Mouse (Mus musculus): Measurements from ENCODE around the gene Ccdc185. TPM values are rescaled to one million over a fixed set of nuclear protein-coding genes. Genes with fewer than 3 reads are reported as not detected.
A peak's percentile ranks its signal among the peaks of the same experiment; 100 is the strongest.

Gene Ccdc185
- total RNA-seq (2021), result not detected

- DNase-seq, result no peak
These were observed at the start of gene Ccdc185 for GRCm38 (mm10) chr1:182749080-182749479. Ccdc185 (minus strand) TSS chr1:182749180.

- no peak for DNase-seq
These were observed 48.1 kb upstream of the Ccdc185 start for GRCm38 (mm10) chr1:182797048-182797447.

GRCm38 (mm10) chr1:182794628-182795027 is 45.6 kb upstream of the Ccdc185 start:
- no peak for DNase-seq

- no peak for DNase-seq
These were observed 45.2 kb upstream of the Ccdc185 start for GRCm38 (mm10) chr1:182794221-182794620.

- peak; percentile 82 for DNase-seq
These were observed 43.6 kb upstream of the Ccdc185 start for GRCm38 (mm10) chr1:182792521-182793071.

DNA sequence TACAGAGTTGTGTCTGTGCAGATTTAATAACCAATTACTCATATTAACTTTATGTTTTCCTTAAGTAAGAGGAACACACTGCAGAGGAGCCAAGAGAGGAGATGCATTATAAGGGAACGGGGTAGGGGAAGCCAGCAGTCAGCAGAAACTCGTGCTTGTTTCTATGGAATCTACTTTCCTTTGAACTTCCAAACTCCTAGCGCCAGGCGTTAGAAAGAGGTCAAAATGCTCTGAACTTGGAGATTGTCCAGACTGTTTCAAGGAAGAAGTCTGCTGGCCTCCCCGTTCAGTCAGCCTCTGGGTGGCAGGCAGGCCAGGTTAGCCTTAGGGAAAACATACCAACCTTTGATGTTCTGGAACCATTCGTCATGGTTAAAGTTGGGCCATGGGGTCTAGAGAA is 39.9 kb upstream of the Ccdc185 start:
- no peak for DNase-seq

GRCm38 (mm10) chr1:182787030-182787429 is 38.0 kb upstream of the Ccdc185 start:
- no peak for DNase-seq

DNA sequence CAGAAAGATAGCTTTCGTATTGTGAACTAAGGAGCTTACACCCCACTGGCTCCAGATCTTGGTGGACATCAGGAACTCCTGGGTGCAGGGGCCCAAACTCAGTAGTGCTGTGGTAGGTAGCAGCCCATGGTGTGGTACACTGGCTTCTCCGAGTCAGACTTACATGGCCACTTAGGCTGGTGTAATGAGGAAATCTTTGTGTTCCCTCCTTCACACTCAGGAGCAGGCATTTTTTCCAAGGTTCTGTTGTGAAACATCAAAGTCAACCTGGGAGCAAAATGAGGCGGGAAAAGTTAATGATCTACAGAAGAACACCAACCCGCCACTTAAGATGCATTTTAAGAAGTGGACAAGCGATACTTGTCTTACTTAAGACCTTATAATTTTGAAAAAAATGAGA is 36.5 kb upstream of the Ccdc185 start:
- no peak for DNase-seq

- no peak for DNase-seq
These were observed 35.8 kb upstream of the Ccdc185 start for GRCm38 (mm10) chr1:182784784-182785183.

DNA sequence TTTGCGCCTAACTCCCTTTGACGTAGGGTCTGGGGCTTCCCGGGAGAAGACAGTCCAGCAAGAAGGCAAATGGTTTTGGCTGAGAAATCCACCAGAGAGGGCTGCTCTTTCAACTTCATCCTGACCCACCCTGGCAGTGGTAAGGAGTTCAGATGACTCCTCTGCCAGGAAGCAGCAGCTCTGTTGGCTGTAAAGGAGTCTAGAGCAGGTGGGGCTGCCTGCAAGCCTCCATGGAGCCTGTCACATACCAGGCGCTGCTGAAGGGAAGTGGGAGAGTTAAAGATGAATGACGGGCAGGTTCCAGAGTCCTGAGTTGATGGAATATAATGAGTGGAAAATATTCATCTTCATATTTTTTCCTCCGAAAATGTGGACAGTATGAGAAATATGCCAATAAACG is 34.8 kb upstream of the Ccdc185 start:
- no peak for DNase-seq

- no peak for DNase-seq
These were observed 30.1 kb upstream of the Ccdc185 start for GRCm38 (mm10) chr1:182779024-182779520.

DNA sequence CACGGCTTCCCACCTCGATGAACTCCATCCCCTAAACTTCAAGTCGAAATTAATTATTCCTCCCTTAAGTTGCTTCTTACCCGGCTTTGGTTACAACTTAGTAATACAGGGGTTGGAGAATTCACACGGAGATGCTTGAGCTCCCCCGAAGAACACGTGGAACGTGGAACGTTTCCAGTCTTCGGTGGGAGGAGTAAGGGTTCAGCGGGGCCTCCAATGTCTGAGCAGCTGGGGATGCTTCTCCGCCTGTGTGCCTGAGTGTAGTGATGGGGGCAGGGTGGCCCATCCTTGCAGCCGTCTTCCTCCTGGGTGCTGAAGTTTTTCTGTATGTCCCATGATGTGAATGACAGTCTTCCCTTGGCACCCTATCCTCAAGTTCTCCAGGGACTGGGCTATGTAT is 29.2 kb upstream of the Ccdc185 start:
- DNase-seq, result no peak

DNA sequence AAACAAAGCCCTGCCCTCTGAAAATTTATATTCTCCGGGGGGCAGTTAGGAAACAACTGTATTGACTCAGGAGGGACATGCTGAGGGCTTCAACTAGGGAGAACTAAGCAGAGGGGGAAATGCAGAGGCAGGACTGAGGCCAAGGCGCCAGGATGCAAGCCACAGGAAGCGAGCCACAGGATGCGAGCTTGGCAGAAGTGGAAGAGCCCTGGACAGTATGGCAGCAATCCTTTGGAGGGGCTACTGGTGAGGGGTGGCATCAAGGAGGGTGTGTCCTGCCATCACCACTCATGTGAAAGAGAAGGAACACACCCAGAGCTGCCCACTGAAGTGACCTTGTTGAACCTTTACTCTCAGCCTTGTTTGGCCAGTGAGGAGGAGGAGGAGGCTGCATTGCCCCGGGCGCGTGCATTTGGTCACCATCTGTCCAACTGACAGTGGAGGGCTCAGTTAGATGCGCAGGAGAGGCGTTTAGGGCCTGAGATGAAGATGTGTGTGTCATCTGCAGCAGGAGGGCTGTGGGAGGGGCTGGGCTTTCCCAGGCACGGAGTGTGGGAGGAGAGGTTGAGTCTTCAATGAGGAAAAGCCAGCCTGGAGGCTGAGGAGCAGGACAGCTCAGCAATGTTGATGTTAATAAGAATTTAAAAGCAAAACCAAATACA is 27.9 kb upstream of the Ccdc185 start:
- DNase-seq, result no peak

DNA sequence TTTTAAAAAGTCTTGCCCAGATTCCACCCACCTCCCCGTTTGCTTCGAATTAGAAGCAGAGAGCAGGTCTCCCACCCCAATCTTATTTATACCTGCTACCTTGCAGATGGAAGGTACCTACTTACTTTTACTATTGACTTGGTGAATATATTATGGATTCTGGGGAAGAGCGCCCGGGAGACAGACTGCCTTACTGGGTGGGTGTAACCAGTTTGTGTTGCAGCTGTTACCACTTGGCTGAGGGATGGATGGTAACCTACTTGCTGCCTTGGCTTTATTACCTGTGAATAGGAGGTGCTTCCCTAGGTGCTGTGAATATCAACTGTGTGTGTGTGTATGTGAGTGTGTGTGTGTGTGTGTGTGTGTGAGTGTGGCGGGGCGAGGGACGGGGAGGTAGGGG is 26.6 kb upstream of the Ccdc185 start:
- no peak for DNase-seq

DNA sequence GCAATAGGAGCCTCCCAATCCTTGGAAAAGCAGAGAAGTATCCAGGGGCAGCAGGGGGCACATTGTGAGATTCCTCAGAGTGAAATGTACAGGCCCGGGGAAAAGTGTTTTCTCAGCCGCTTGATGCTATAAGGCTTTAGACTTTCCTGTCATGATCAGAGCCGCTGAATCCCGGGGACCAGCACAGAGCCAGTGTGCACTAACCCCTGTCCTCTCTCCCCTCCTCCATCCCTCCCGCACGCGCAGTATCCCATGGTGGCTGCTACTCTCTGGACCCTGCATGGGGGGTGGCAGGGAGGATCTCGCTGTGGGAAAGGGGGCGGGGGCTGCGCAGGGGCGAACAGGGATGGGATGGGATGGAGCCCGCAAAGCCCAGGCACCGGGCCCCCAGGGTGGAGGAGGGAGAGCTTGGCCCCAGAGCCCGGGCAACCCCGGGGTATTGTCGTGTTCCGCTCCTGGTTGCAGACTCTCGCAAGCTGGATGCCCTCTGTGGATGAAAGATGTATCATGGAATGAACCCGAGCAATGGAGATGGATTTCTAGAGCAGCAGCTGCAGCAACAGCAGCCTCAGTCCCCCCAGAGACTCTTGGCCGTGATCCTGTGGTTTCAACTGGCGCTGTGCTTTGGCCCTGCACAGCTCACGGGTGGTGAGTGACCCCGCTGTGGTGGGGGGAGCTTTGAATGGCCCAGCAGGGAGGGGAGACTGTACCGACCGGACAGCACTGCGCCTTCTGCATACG is 15.7 kb upstream of the Ccdc185 start:
- DNase-seq, result peak; percentile 13

DNA sequence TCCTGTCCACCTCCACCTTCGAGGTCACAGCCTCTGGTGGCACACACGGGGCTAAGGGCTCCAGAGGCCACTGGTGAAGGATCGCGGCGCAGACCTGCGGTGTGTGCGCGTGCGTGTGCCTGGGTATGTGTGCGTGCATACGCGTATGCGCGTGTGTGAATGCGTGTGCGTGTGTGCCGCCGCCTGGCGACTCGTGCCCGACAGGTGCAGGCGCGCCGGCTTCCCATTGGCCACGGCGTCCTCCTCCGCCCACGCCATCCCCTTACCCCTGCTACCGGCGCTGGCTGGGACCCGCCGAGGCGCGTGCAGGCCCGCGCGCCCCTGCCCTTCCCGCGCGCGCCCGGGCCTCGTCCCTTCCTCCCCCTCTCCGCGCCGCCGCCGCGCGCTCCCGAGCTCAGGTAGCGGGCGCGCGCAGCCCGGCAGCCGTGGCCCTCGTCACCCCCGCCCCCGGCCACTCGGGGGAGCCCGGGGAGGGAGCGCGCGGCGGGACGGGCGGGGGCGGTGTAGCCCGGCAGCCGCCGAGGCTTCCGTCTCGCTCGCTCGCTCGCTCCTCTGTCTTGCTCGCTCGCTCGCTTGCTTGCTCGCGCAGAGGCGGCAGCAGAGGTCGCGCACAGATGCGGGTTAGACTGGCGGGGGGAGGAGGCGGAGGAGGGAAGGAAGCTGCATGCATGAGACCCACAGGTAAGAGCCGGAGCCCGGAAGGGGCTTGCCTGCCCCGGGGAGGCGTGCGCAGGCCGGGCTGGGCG is 14.9 kb upstream of the Ccdc185 start, which contains the start of gene Susd4:
Gene Susd4, plus strand, starts transcription at position 145 of the 746 bp plus-strand sequence.
- peak; percentile 48 for DNase-seq

DNA sequence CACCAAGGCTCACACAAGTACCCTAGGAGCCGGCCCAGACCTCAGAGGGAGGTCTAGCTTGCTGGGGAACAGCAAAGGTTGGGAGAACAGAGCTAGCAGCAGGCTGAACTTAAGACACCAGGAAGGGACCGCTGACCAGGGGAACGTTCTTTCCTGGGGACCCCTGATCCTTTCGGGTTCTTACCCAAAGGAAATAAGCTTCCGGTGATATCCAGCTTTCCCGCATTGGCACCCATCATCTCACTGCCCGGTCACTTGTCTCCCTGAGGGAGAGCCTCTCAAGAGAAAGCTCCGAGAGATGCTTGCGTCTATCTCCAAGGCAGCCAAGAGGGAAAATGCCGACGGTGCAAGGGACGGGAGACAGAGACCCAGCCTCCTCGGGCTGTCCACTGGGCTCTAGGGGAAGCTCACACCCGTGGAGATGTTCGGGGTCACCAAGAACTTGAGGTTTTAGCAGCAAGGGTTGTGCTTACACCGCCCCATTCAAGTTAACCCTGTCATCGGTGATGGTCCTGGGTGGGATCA is 14.3 kb upstream of the Ccdc185 start:
- no peak for DNase-seq

DNA sequence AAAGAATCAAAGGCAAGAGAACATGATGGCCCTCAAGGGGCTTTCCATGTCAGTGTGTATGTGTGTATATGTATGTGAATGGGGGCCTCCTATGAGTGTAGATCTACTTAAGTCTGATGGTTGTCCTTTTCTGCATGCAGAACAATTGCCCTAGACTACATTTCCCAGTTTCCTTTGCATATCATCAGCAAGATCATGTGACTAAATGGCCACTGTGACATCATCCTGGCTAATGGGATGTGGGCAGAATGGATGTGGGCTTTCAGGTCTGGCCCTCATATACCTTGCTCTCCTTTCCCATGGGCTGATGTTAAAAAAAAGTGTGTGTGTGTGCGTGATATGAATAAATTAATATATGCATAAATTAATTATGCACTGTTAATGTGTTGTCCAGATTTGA is 9.8 kb upstream of the Ccdc185 start:
- DNase-seq, result no peak

- no peak for DNase-seq
These were observed 5.9 kb upstream of the Ccdc185 start for GRCm38 (mm10) chr1:182754865-182755264.

DNA sequence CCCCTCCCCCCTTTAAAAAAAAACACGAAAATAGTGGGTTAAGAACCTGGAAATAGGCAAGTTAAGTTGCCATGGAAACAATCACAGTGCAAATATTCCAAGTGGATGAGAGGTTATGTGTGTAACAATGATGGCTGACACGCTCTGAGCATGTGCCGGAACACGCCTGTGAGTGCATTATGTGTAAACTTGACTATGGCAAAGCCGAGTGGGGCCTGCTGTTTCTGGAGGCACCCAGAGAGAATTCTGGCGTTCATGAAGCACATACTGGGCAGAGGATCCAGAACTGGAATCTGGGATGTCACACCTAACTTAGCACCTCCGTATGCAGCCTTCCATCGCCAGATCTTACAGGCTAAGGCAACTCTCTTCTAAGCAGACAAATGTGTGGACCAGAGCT is 4.7 kb upstream of the Ccdc185 start:
- DNase-seq, result no peak

DNA sequence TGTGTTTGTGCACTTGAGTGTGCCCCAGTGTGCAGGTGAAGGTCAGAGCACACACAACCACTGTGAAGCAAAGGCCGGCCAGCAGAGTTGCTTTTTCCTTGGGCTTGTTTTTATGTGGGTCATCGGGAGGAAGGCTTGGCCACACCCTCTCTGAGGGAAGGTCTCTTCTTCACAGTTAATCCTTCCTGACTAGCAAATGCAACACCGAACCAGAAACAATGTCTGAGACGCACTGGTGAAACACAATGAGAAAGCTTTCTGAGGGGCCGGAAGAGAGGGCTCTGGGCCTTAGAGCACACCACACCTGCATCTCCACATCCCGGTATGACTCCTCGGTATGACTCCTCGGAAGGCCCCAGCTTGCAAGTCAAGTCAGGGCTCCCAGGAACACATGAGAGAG is 2.3 kb upstream of the Ccdc185 start:
- DNase-seq, result no peak

- no peak for DNase-seq
These were observed 1.1 kb downstream of the Ccdc185 start for GRCm38 (mm10) chr1:182747834-182748233.

DNA sequence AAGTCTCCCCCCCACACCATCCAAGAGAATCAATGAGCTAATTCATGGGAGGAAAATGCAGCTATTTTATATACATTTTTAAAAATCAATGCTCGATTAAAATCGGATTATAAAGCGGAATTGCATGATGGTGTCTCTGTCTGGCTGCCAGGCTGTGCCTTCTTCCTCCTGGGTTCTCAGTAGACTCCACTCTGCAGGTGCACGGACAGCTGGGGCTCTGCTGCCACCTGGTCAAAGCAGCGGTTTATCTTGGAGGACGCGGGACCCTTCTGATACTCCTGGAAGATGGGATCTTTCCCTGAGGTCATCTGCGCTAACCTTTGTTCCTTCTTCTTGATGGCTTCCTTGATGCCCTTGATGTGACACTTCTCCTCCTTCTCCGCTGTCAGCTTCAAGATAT is 1.9 kb downstream of the Ccdc185 start:
- no peak for DNase-seq

Data from heart, postnatal 4 days (tissue).